Mouse (Mus musculus): ENCODE measurements around the gene Itk. TPM values are rescaled to one million over a fixed set of nuclear protein-coding genes. Genes with fewer than 3 reads are reported as not detected.

The Itk gene
- polyA plus RNA-seq, 1 experiment from 2014 or later = not detected

- Histone ChIP-seq H3K27ac (ENCODE audit: low read depth, low read length) (no peak overlapping the region), H3K4me2 (ENCODE audit: low read depth, low read length) (no peak overlapping the region), H3K4me3 (ENCODE audit: low read depth, low read length) (no peak overlapping the region), H3K9me3 (ENCODE audit: control insufficient read depth, low read length) (no peaks in the 10 kb centered on the region), H3K36me3 (ENCODE audit: control insufficient read depth, insufficient read depth, low read length) (no peaks in the 10 kb centered on the region), H3K27me3 (ENCODE audit: control insufficient read depth, insufficient read depth, low read length) (no peaks in the 10 kb centered on the region), H3K4me1 (ENCODE audit: control insufficient read depth, insufficient read depth, low read length) (peaks cover 6% of the 10 kb centered on the region; the same call in 1 of the 2 replicates), H3K9ac (replicated peaks; ENCODE audit: low read depth, low read length) (no peak overlapping the region)
- WGBS = 73% methylated on average over 13 of the region's 13 CpGs
- ATAC-seq (ENCODE audit: low read depth) = no peak
These were observed 90.2 kb downstream of the Itk start for GRCm38 (mm10) chr11:46298889-46299785.

GRCm38 (mm10) chr11:46294390-46294789 lies 94.9 kb downstream of the Itk start:
- ATAC-seq (ENCODE audit: low read depth) = peak; percentile 39; the same call in 1 of the 2 replicates
- Histone ChIP-seq H3K36me3 (ENCODE audit: control insufficient read depth, insufficient read depth, low read length) (peaks cover 7% of the 10 kb centered on the region; the same call in 1 of the 2 replicates), H3K4me1 (ENCODE audit: control insufficient read depth, insufficient read depth, low read length) (peaks cover 10% of the 10 kb centered on the region; the same call in 1 of the 2 replicates), H3K4me2 (ENCODE audit: low read depth, low read length) (no peak overlapping the region), H3K9me3 (ENCODE audit: control insufficient read depth, low read length) (no peaks in the 10 kb centered on the region), H3K4me3 (ENCODE audit: low read depth, low read length) (no peak overlapping the region), H3K27me3 (ENCODE audit: control insufficient read depth, insufficient read depth, low read length) (no peaks in the 10 kb centered on the region), H3K27ac (ENCODE audit: low read depth, low read length) (no peak overlapping the region), H3K9ac (replicated peaks; ENCODE audit: low read depth, low read length) (no peak overlapping the region)
- 65% methylated on average over 11 of the region's 11 CpGs for WGBS

- Histone ChIP-seq H3K4me3 (ENCODE audit: low read depth, low read length) (no peak overlapping the region), H3K4me2 (ENCODE audit: low read depth, low read length) (no peak overlapping the region), H3K9me3 (ENCODE audit: control insufficient read depth, low read length) (no peaks in the 10 kb centered on the region), H3K36me3 (ENCODE audit: control insufficient read depth, insufficient read depth, low read length) (peaks cover 12% of the 10 kb centered on the region; the same call in 1 of the 2 replicates), H3K9ac (replicated peaks; ENCODE audit: low read depth, low read length) (no peak overlapping the region), H3K27me3 (ENCODE audit: control insufficient read depth, insufficient read depth, low read length) (no peaks in the 10 kb centered on the region), H3K4me1 (ENCODE audit: control insufficient read depth, insufficient read depth, low read length) (0 out of 2 replicates have a peak, but pooled peaks cover 4% of the 10 kb centered on the region), H3K27ac (ENCODE audit: low read depth, low read length) (no peak overlapping the region)
- no peak for ATAC-seq (ENCODE audit: low read depth)
- 89% methylated on average over 5 of the region's 5 CpGs for WGBS
These were observed 95.8 kb downstream of the Itk start for GRCm38 (mm10) chr11:46293491-46293890.

GRCm38 (mm10) chr11:46290988-46291405 lies 98.3 kb downstream of the Itk start:
- WGBS = 26% methylated on average over 10 of the region's 10 CpGs
- no peak overlapping the region for H3K9ac ChIP-seq (replicated peaks; ENCODE audit: low read depth, low read length)
- H3K27ac ChIP-seq (ENCODE audit: low read depth, low read length) = no peak overlapping the region
- peak; percentile 68 for ATAC-seq (ENCODE audit: low read depth)
- H3K4me2 ChIP-seq (ENCODE audit: low read depth, low read length) = no peak overlapping the region
- H3K27me3 ChIP-seq (ENCODE audit: control insufficient read depth, insufficient read depth, low read length) = no peaks in the 10 kb centered on the region
- no peaks in the 10 kb centered on the region for H3K9me3 ChIP-seq (ENCODE audit: control insufficient read depth, low read length)
- 0 out of 2 replicates have a peak, but pooled peaks cover 4% of the 10 kb centered on the region for H3K4me1 ChIP-seq (ENCODE audit: control insufficient read depth, insufficient read depth, low read length)
- peaks cover 12% of the 10 kb centered on the region; the same call in 1 of the 2 replicates for H3K36me3 ChIP-seq (ENCODE audit: control insufficient read depth, insufficient read depth, low read length)
- no peak overlapping the region for H3K4me3 ChIP-seq (ENCODE audit: low read depth, low read length)

GRCm38 (mm10) chr11:46289561-46289960 lies 99.8 kb downstream of the Itk start:
- Histone ChIP-seq H3K4me2 (ENCODE audit: low read depth, low read length) (no peak overlapping the region), H3K27ac (ENCODE audit: low read depth, low read length) (no peak overlapping the region), H3K4me3 (ENCODE audit: low read depth, low read length) (no peak overlapping the region), H3K27me3 (ENCODE audit: control insufficient read depth, insufficient read depth, low read length) (no peaks in the 10 kb centered on the region), H3K4me1 (ENCODE audit: control insufficient read depth, insufficient read depth, low read length) (0 out of 2 replicates have a peak, but pooled peaks cover 4% of the 10 kb centered on the region), H3K9ac (replicated peaks; ENCODE audit: low read depth, low read length) (no peak overlapping the region), H3K9me3 (ENCODE audit: control insufficient read depth, low read length) (no peaks in the 10 kb centered on the region), H3K36me3 (ENCODE audit: control insufficient read depth, insufficient read depth, low read length) (peaks cover 18% of the 10 kb centered on the region; the same call in 1 of the 2 replicates)
- ATAC-seq (ENCODE audit: low read depth) = no peak
- 77% methylated on average over 9 of the region's 9 CpGs for WGBS

- no peak overlapping the region for H3K4me3 ChIP-seq (ENCODE audit: low read depth, low read length)
- 32% methylated on average over 4 of the region's 4 CpGs for WGBS
- no peak for ATAC-seq (ENCODE audit: low read depth)
These were observed 100.3 kb downstream of the Itk start for GRCm38 (mm10) chr11:46289022-46289421.

GRCm38 (mm10) chr11:46288091-46288490 lies 101.2 kb downstream of the Itk start:
- no peak overlapping the region for H3K27ac ChIP-seq (ENCODE audit: low read depth, low read length)
- no peak overlapping the region for H3K4me3 ChIP-seq (ENCODE audit: low read depth, low read length)
- H3K36me3 ChIP-seq (ENCODE audit: control insufficient read depth, insufficient read depth, low read length) = peaks cover 23% of the 10 kb centered on the region; the same call in 1 of the 2 replicates
- H3K27me3 ChIP-seq (ENCODE audit: control insufficient read depth, insufficient read depth, low read length) = no peaks in the 10 kb centered on the region
- 72% methylated on average over 5 of the region's 5 CpGs for WGBS
- H3K4me2 ChIP-seq (ENCODE audit: low read depth, low read length) = no peak overlapping the region
- H3K4me1 ChIP-seq (ENCODE audit: control insufficient read depth, insufficient read depth, low read length) = 0 out of 2 replicates have a peak, but pooled peaks cover 4% of the 10 kb centered on the region
- no peak overlapping the region for H3K9ac ChIP-seq (replicated peaks; ENCODE audit: low read depth, low read length)
- H3K9me3 ChIP-seq (ENCODE audit: control insufficient read depth, low read length) = no peaks in the 10 kb centered on the region
- no peak for ATAC-seq (ENCODE audit: low read depth)

More at GRCm38 (mm10) chr11:46289022-46289421, 100.3 kb downstream of the Itk start:
- H3K4me1 ChIP-seq (ENCODE audit: control insufficient read depth, insufficient read depth, low read length) = 0 out of 2 replicates have a peak, but pooled peaks cover 4% of the 10 kb centered on the region
- H3K36me3 ChIP-seq (ENCODE audit: control insufficient read depth, insufficient read depth, low read length) = peaks cover 20% of the 10 kb centered on the region; the same call in 1 of the 2 replicates
- no peak overlapping the region for H3K4me2 ChIP-seq (ENCODE audit: low read depth, low read length)
- no peak overlapping the region for H3K27ac ChIP-seq (ENCODE audit: low read depth, low read length)
- H3K27me3 ChIP-seq (ENCODE audit: control insufficient read depth, insufficient read depth, low read length) = no peaks in the 10 kb centered on the region
- no peak overlapping the region for H3K9ac ChIP-seq (replicated peaks; ENCODE audit: low read depth, low read length)
- no peaks in the 10 kb centered on the region for H3K9me3 ChIP-seq (ENCODE audit: control insufficient read depth, low read length)

DNA sequence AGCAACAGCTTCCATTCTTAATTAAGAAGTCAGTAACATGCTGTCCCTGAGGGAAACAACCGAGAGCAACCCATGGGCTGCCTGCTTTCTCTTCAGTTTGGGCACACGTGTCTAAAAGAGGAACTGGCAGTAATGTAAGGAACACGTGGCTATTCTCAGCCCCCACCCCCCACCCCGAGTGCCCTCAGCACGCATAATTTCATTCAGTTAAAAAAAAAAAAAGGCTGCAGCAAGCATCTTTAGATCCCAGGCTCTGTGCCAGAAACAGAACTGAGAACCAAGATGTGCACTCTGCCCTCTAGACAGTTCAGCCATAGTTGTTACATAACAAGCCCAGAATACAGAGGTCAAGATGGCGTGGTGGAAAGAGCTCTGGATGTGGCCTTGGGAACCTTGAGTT lies 102.5 kb downstream of the Itk start:
- Histone ChIP-seq H3K4me2 (ENCODE audit: low read depth, low read length) (no peak overlapping the region), H3K9ac (replicated peaks; ENCODE audit: low read depth, low read length) (no peak overlapping the region), H3K4me1 (ENCODE audit: control insufficient read depth, insufficient read depth, low read length) (0 out of 2 replicates have a peak, but pooled peaks cover 4% of the 10 kb centered on the region), H3K27ac (ENCODE audit: low read depth, low read length) (no peak overlapping the region), H3K36me3 (ENCODE audit: control insufficient read depth, insufficient read depth, low read length) (peaks cover 28% of the 10 kb centered on the region; the same call in 1 of the 2 replicates), H3K27me3 (ENCODE audit: control insufficient read depth, insufficient read depth, low read length) (no peaks in the 10 kb centered on the region), H3K4me3 (ENCODE audit: low read depth, low read length) (no peak overlapping the region), H3K9me3 (ENCODE audit: control insufficient read depth, low read length) (no peaks in the 10 kb centered on the region)
- WGBS = 35% methylated on average over 6 of the region's 6 CpGs
- ATAC-seq (ENCODE audit: low read depth) = no peak

DNA sequence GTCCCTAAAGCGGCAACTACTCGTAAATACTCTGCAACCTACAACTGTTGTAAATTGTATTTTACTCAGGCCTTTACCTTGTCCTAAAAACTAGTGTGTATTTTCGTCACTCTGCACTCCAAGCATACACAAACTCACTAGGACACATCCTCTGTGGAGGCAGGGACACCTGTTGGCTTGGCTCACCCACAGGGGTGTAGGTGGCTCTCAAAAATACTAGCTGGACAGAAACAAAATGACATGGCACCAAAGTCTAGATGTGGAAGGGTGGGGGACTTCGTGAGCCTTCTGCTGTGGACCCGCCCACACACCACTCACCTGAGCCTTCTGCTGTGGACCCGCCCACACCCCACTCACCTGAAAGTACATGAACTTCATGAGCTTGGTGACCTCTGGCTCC lies 105.5 kb downstream of the Itk start:
- peaks cover 36% of the 10 kb centered on the region; the same call in 1 of the 2 replicates for H3K36me3 ChIP-seq (ENCODE audit: control insufficient read depth, insufficient read depth, low read length)
- ATAC-seq (ENCODE audit: low read depth) = no peak
- 94% methylated on average over 6 of the region's 6 CpGs for WGBS
- no peak overlapping the region for H3K4me3 ChIP-seq (ENCODE audit: low read depth, low read length)
- no peak overlapping the region for H3K9ac ChIP-seq (replicated peaks; ENCODE audit: low read depth, low read length)
- H3K9me3 ChIP-seq (ENCODE audit: control insufficient read depth, low read length) = no peaks in the 10 kb centered on the region
- no peak overlapping the region for H3K27ac ChIP-seq (ENCODE audit: low read depth, low read length)
- no peaks in the 10 kb centered on the region for H3K4me1 ChIP-seq (ENCODE audit: control insufficient read depth, insufficient read depth, low read length)
- H3K27me3 ChIP-seq (ENCODE audit: control insufficient read depth, insufficient read depth, low read length) = no peaks in the 10 kb centered on the region
- no peak overlapping the region for H3K4me2 ChIP-seq (ENCODE audit: low read depth, low read length)

Data from neural tube, embryonic 14.5 days (tissue).